Mouse (Mus musculus) forebrain, embryonic 14.5 days (tissue): ENCODE measurements around the gene Actn1. TPM values are rescaled to one million over a fixed set of nuclear protein-coding genes. Genes with fewer than 3 reads are reported as not detected.

ENCODE experiments used
- ATAC-seq: fragments of 200-750 bp; cut with Nextera tagmentation; 2 replicates; pipeline ENCODE4 v1.8.0; 2017; ENCODE audit warnings: mild to moderate bottlenecking, moderate library complexity
- DNase-seq: peaks from one replicate; pipeline ENCODE4 v3.0.0-alpha.2; 2015; ENCODE audit warnings: low spot score
- H3K27ac ChIP-seq: fragments of 300-500 bp; sonication (generic); 2 replicates; pipeline ENCODE4 v1.5.1; 2014; ENCODE audit warnings: low read depth, mild to moderate bottlenecking, control low read depth, low read length, moderate library complexity
- H3K27me3 ChIP-seq: fragments of 300-500 bp; sonication (generic); replicated peaks from 2 replicates; pipeline ENCODE4 v1.6.1; 2014; ENCODE audit warnings: low read length, control low read depth, mixed read lengths; ENCODE audit not compliant: control insufficient read depth, insufficient read depth
- H3K36me3 ChIP-seq: fragments of 300-500 bp; sonication (generic); 2 replicates; pipeline ENCODE4 v1.6.1; 2014; ENCODE audit warnings: low read length, control low read depth; ENCODE audit not compliant: control insufficient read depth, insufficient read depth
- H3K4me1 ChIP-seq: fragments of 300-500 bp; sonication (generic); 2 replicates; pipeline ENCODE4 v1.6.1; 2014; ENCODE audit warnings: antibody characterized with exemption, low read length, control low read depth; ENCODE audit not compliant: control insufficient read depth, insufficient read depth
- H3K4me2 ChIP-seq: fragments of 300-500 bp; sonication (generic); 2 replicates; pipeline ENCODE4 v1.6.1; 2014; ENCODE audit warnings: mild to moderate bottlenecking, control low read depth, low read length
- H3K4me3 ChIP-seq: fragments of 300-500 bp; sonication (generic); 2 replicates; pipeline ENCODE4 v1.5.1; 2014; ENCODE audit warnings: low read depth, low read length, control low read depth
- H3K9ac ChIP-seq: fragments of 300-500 bp; sonication (generic); 2 replicates; pipeline ENCODE4 v1.6.1; 2014; ENCODE audit warnings: mild to moderate bottlenecking, low read length, control low read depth, moderate library complexity
- H3K9me3 ChIP-seq: fragments of 300-500 bp; sonication (generic); replicated peaks from 2 replicates; pipeline ENCODE4 v1.6.1; 2016; ENCODE audit warnings: low read length, control low read depth, mixed read lengths; ENCODE audit not compliant: control insufficient read depth
- WGBS: fragments of 180-500 bp; shearing (Covaris S2); extraction: QIAGEN DNeasy Blood & Tissue Kit; methylation state at CpG from one replicate; pipeline ENCODE4 v1.1.7; 2014; 5-methylcytosine and 5-hydroxymethylcytosine counted together
- polyA plus RNA-seq: library from polyadenylated mRNA; unstranded; fragments of >200 nt; fragmentation: Nextera tagmentation; extraction: Ambion mirVana; gene quantifications from 2 replicates; pipeline ENCODE4 v1.2.1, GENCODE M21; 2014

Actn1 gene
- polyA plus RNA-seq, 1 experiment from 2014 or later, result 7.1 TPM

GRCm38 (mm10) chr12:80133011-80133545 lies 127.1 kb downstream of the Actn1 start:
- ATAC-seq (peak; percentile 35), DNase-seq (peak; percentile 41)
- peak overlapping the region; percentile 87 for H3K4me2 ChIP-seq
- H3K9me3 ChIP-seq, result no peaks in the 10 kb centered on the region
- WGBS, result 40% methylated on average over 9 of the region's 9 CpGs
- no peaks in the 10 kb centered on the region for H3K36me3 ChIP-seq
- H3K27ac ChIP-seq, result peak overlapping the region; percentile 94; the same call in 1 of the 2 replicates
- no peak overlapping the region; the same call in 1 of the 2 replicates for H3K9ac ChIP-seq
- peak overlapping the region; percentile 67; the same call in 1 of the 2 replicates for H3K4me3 ChIP-seq
- H3K27me3 ChIP-seq, result no peaks in the 10 kb centered on the region
- H3K4me1 ChIP-seq, result peaks cover 23% of the 10 kb centered on the region

DNA sequence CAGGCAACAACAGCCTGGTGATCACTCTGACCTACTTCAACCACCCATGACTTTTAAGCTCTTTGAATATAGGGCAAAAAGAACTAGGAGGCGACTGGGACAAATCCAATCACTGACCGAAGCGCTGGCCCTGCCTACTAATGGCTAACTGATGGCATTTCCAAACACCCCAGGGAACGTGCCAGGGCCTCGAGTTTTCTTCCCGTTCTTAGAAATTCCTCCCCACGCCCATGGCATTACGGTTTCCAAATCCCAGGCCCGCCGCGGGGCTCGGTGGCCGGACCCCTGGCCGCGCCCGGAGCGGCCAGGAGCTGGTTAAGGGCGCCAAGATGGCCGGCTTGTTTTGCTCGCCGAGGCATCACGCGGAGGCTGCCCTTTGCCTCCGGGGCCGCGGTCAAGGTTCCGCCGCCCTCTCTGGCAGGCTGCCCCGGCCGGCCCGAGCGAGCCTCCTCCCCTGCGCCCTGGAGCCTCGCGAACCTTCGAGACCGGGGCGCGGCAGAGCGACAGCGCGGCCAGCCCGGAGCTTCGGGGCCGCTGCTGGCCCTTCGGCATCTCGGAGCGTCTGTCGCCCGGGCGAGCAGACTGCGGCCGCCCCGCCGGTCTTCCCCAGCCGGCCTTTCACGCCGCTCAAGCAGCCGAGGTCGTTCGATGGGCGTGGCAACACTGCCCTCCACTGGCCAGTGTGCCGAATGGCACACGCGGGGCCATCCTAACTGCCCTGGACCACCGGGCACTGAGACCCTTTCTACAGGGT lies 127.7 kb downstream of the Actn1 start:
- Histone ChIP-seq H3K9me3 (no peaks in the 10 kb centered on the region), H3K4me3 (peak overlapping the region; percentile 67), H3K36me3 (no peaks in the 10 kb centered on the region), H3K27ac (peak overlapping the region; percentile 94), H3K9ac (peak overlapping the region; percentile 91), H3K27me3 (no peaks in the 10 kb centered on the region), H3K4me1 (peaks cover 23% of the 10 kb centered on the region), H3K4me2 (peak overlapping the region; percentile 87)
- ATAC-seq (peak; percentile 89), DNase-seq (peak; percentile 90)
- under 1% methylated on average over 64 of the region's 66 CpGs for WGBS

DNA sequence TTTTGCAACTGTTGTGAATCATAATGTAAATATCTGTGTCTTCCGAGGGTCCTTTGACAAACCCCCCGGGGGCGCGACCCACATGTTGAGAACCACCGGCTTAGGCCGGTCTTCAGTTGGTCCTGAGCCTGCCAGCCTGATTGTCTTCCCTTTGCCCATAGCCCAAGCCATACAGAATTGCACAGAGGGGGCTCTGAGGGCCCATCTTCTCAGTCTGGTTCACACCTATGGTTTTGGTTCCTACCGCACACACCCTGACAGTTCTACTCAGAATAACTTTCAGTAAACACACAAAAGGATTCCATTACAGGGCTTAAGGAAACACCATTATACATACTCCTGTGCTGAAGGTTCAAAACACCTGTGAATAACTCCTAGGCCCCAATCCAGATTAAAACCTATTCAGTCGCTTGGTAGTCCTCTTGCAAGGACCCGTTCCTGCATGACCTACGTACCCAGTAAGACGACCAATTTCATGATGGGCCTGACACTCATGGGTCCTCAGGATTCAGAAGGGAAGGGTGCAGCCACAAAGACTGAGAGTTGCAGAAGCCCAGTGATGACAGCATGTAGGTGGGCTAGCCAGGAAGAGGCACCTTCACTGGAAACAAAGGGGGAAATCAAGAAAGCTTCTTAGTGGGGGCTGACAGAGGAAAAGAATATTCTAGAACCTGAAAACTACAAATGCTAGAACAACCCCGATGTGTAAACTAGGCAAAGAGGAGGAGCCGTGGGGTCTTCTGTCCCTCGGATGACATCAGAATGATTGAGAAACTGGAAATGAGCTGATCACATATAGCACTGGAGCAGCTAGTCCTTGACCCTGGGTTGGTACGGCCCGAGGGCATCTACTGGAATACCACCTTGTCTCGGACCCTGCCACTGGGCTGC lies 128.6 kb downstream of the Actn1 start:
- Histone ChIP-seq H3K27me3 (no peaks in the 10 kb centered on the region), H3K9ac (peak overlapping the region; percentile 91; the same call in 1 of the 2 replicates), H3K27ac (peak overlapping the region; percentile 94), H3K9me3 (no peaks in the 10 kb centered on the region), H3K36me3 (no peaks in the 10 kb centered on the region), H3K4me1 (peaks cover 23% of the 10 kb centered on the region), H3K4me3 (peak overlapping the region; percentile 67), H3K4me2 (peak overlapping the region; percentile 87)
- WGBS, result 46% methylated on average over 17 of the region's 17 CpGs
- ATAC-seq, result peak; percentile 2; the same call in 1 of the 2 replicates
- DNase-seq, result peak; percentile 18

DNA sequence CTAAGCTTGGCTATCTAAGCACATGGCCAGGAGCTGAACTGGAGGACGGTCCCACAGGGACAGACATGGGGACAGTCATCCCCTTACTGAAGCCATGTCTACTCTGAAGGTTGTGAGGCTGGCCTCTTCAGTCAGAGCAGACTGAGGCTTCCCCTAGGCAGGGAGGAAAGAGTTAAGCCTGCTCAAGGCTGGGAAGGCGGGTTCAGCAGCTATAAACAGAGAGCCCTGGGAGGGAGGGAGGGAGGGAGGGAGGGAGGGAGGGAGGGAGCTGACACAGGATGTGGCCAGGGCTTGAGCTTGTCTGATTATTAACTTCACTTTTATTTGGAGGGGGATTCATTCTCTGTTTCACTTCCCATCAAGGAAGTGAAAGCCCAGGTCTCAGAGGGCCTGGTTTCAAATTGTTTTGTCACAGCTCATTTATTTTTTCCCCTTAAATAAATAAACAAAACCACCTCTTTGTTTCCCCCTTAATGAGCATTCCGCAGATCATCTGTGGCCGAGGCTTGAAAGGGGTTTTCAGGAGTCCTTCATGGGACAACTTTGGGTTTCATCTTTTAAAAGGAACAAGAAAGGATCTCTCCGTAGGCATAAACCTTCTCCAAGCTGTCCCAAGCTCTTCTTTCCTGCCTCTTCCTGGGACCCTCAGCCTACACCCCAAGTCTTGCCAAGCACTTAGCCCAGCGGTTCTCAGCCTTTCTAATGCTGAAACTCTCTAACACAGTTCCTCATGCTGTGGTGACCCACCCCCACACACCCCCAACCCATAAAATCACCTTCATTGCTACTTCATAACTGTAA lies 129.4 kb downstream of the Actn1 start:
- ATAC-seq (peak; percentile 52), DNase-seq (peak; percentile 76)
- Histone ChIP-seq H3K27me3 (no peaks in the 10 kb centered on the region), H3K9ac (peak overlapping the region; percentile 4; the same call in 1 of the 2 replicates), H3K36me3 (no peaks in the 10 kb centered on the region), H3K9me3 (no peaks in the 10 kb centered on the region), H3K4me1 (peaks cover 23% of the 10 kb centered on the region), H3K4me2 (peak overlapping the region; percentile 35; the same call in 1 of the 2 replicates), H3K27ac (peak overlapping the region; percentile 94), H3K4me3 (no peak overlapping the region)
- WGBS, result 2% methylated on average over 6 of the region's 6 CpGs

DNA sequence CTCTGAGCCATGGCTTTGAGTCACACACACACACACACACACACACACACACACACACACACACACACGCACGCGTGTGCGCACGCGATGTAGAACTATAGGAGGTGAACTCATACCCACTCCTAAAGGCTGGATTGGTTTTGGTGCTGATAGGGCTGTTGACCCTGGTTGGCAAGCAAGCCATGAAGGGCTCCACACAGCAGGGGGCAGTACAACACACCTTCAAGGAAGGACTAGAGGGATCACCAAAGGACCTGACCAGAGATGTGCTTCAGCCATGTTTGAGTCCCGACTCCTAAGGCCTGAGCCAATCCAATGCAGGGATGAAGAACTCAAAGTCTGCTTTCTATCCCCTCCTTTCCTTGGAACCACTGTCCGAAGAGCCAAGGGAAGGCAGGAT lies 130.6 kb downstream of the Actn1 start:
- Histone ChIP-seq H3K4me2 (no peak overlapping the region), H3K27ac (no peak overlapping the region), H3K9ac (no peak overlapping the region), H3K4me3 (no peak overlapping the region), H3K9me3 (no peaks in the 10 kb centered on the region), H3K36me3 (no peaks in the 10 kb centered on the region; the same call in 1 of the 2 replicates), H3K4me1 (peaks cover 23% of the 10 kb centered on the region), H3K27me3 (no peaks in the 10 kb centered on the region)
- ATAC-seq, result no peak
- DNase-seq, result no peak
- 97% methylated on average over 8 of the region's 8 CpGs for WGBS

- Histone ChIP-seq H3K4me3 (no peak overlapping the region), H3K27me3 (no peaks in the 10 kb centered on the region), H3K27ac (no peak overlapping the region), H3K9ac (no peak overlapping the region), H3K4me1 (peaks cover 31% of the 10 kb centered on the region), H3K36me3 (no peaks in the 10 kb centered on the region; the same call in 1 of the 2 replicates), H3K9me3 (no peaks in the 10 kb centered on the region), H3K4me2 (no peak overlapping the region)
- DNase-seq (no peak), ATAC-seq (no peak)
- 86% methylated on average over 5 of the region's 5 CpGs for WGBS
These were observed 132.9 kb downstream of the Actn1 start for GRCm38 (mm10) chr12:80127191-80127762.

- ATAC-seq, result no peak
- Histone ChIP-seq H3K4me3 (no peak overlapping the region), H3K36me3 (peaks cover 3% of the 10 kb centered on the region; the same call in 1 of the 2 replicates), H3K4me2 (no peak overlapping the region), H3K4me1 (peaks cover 14% of the 10 kb centered on the region), H3K27ac (no peak overlapping the region), H3K9ac (no peak overlapping the region), H3K27me3 (no peaks in the 10 kb centered on the region), H3K9me3 (no peaks in the 10 kb centered on the region)
- WGBS, result 93% methylated on average over 5 of the region's 5 CpGs
- no peak for DNase-seq
These were observed 134.9 kb downstream of the Actn1 start for GRCm38 (mm10) chr12:80125316-80125715.

DNA sequence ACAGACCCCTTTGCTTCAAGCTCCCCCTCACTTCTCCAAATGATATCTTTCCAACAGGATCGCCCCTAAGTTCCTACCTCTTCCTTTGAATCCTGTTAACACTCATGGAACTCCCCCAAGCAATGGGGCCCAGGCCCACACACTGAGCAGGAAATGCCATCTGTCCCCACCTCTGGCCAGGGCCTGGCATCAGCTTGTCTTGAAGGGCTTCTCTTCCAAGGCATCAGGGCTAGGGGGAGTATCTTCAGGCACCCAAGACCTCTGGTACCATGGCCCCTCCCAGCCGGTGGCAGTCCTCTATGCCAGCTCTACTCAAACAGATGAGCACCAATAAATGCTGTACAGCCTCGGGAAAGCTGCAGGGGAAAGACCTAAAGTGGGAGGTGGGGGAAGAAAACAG lies 135.4 kb downstream of the Actn1 start:
- H3K27me3 ChIP-seq, result no peaks in the 10 kb centered on the region
- H3K4me1 ChIP-seq, result peaks cover 8% of the 10 kb centered on the region

More for the DNA sequence above, 135.4 kb downstream of the Actn1 start:
- no peak overlapping the region for H3K4me3 ChIP-seq
- H3K27ac ChIP-seq, result no peak overlapping the region
- DNase-seq (no peak), ATAC-seq (no peak)
- no peak overlapping the region for H3K9ac ChIP-seq
- H3K36me3 ChIP-seq, result peaks cover 3% of the 10 kb centered on the region; the same call in 1 of the 2 replicates
- H3K4me2 ChIP-seq, result no peak overlapping the region
- 82% methylated on average over 3 of the region's 3 CpGs for WGBS
- no peaks in the 10 kb centered on the region for H3K9me3 ChIP-seq
